Mouse (Mus musculus) urinary bladder, postnatal 10 days (tissue): ENCODE measurements around the gene Kxd1.

ENCODE experiments used
- DNase-seq: peaks from one replicate; pipeline ENCODE4 v3.0.0; 2022; ENCODE audit warnings: low spot score

The Kxd1 gene

GRCm38 (mm10) chr8:70493692-70494415 is 33.9 kb downstream of the Kxd1 start:
- DNase-seq = no peak

GRCm38 (mm10) chr8:70492664-70493640 is 34.8 kb downstream of the Kxd1 start, which contains the start of gene Crlf1:
TSS of gene Crlf1 (plus strand) at chr8:70493158.
- DNase-seq = no peak

GRCm38 (mm10) chr8:70490880-70491495 is 36.8 kb downstream of the Kxd1 start:
- DNase-seq = no peak

- no peak for DNase-seq
Measured at GRCm38 (mm10) chr8:70490061-70490879, 37.5 kb downstream of the Kxd1 start.

GRCm38 (mm10) chr8:70489576-70489975 is 38.2 kb downstream of the Kxd1 start:
- no peak for DNase-seq

- no peak for DNase-seq
Measured at GRCm38 (mm10) chr8:70488931-70489470, 38.8 kb downstream of the Kxd1 start.

- DNase-seq = no peak
Measured at GRCm38 (mm10) chr8:70487993-70488796, 39.6 kb downstream of the Kxd1 start.

GRCm38 (mm10) chr8:70486941-70487520 is 40.7 kb downstream of the Kxd1 start, which contains the start of gene Tmem59l:
TSS of gene Tmem59l (minus strand) at chr8:70487358.
- no peak for DNase-seq

- DNase-seq = no peak
Measured at GRCm38 (mm10) chr8:70486191-70486681, 41.5 kb downstream of the Kxd1 start.

GRCm38 (mm10) chr8:70482943-70483342 is 44.8 kb downstream of the Kxd1 start:
- DNase-seq = no peak

- DNase-seq = no peak
Measured at GRCm38 (mm10) chr8:70481908-70482307, 45.8 kb downstream of the Kxd1 start.

GRCm38 (mm10) chr8:70477269-70477982 is 50.3 kb downstream of the Kxd1 start:
- no peak for DNase-seq

- peak; percentile 92 for DNase-seq
Measured at GRCm38 (mm10) chr8:70476333-70477268, 51.2 kb downstream of the Kxd1 start, which contains the start of gene Klhl26. TSS of gene Klhl26 (minus strand) at chr8:70476968.

GRCm38 (mm10) chr8:70471856-70472255 is 55.9 kb downstream of the Kxd1 start:
- DNase-seq = no peak

- no peak for DNase-seq
Measured at GRCm38 (mm10) chr8:70469938-70470337, 57.8 kb downstream of the Kxd1 start.

GRCm38 (mm10) chr8:70469295-70469916 is 58.4 kb downstream of the Kxd1 start:
- DNase-seq = no peak

GRCm38 (mm10) chr8:70468733-70469132 is 59.0 kb downstream of the Kxd1 start:
- DNase-seq = no peak
